ENCODE assay signal across 9 mouse cellular contexts in genomic region chr14:20179080-20179479, GRCm38 (mm10). TPM values are rescaled to one million over a fixed set of nuclear protein-coding genes. Genes with fewer than 3 reads are reported as not detected.
DNase-seq lines count a peak whose midpoint lies in the region; ATAC-seq and TF ChIP-seq lines count a peak whose summit lies in the region.
"Had no signal": no experiment of that assay in that cellular context is flagged by ENCODE, and none has a peak within 500 bp of the region (broad histone marks: within the 10 kb centered on the region; RNA-seq: fewer than 3 reads in every experiment).

No protein-coding gene starts in this region.

- WGBS in heart, embryonic 12.5 days = 58% methylated on average over 3 of the region's 3 CpGs
- WGBS in heart, embryonic 10.5 days = 40% methylated on average over 3 of the region's 3 CpGs
- WGBS in neural tube, embryonic 11.5 days = 39% methylated on average over 3 of the region's 3 CpGs
- WGBS in intestine, embryonic 16.5 days = 41% methylated on average over 3 of the region's 3 CpGs
- 61% methylated on average over 3 of the region's 3 CpGs for WGBS in stomach, postnatal 0 days

- H3K27me3 ChIP-seq in heart, embryonic 12.5 days (replicated peaks) = no peaks in the 10 kb centered on the region
- no peaks in the 10 kb centered on the region for H3K27me3 ChIP-seq in heart, embryonic 10.5 days (ENCODE audit: insufficient read depth, poor library complexity, severe bottlenecking)
- no peaks in the 10 kb centered on the region for H3K27me3 ChIP-seq in neural tube, embryonic 11.5 days (ENCODE audit: control insufficient read depth, insufficient read depth, low read length)
- H3K27me3 ChIP-seq in intestine, embryonic 16.5 days (replicated peaks; ENCODE audit: control insufficient read depth, insufficient read depth, low read length) = no peaks in the 10 kb centered on the region
- H3K27me3 ChIP-seq in stomach, postnatal 0 days (ENCODE audit: control insufficient read depth, insufficient read depth, low read length) = no peaks in the 10 kb centered on the region

- no peak overlapping the region for H3K27ac ChIP-seq in heart, embryonic 12.5 days (ENCODE audit: poor library complexity, severe bottlenecking)
- H3K27ac ChIP-seq in heart, embryonic 10.5 days = no peak overlapping the region
- no peak overlapping the region for H3K27ac ChIP-seq in neural tube, embryonic 11.5 days (ENCODE audit: low read depth, low read length)
- no peak overlapping the region for H3K27ac ChIP-seq in intestine, embryonic 16.5 days (ENCODE audit: low read length)
- no peak overlapping the region for H3K27ac ChIP-seq in stomach, postnatal 0 days (replicated peaks)

- TF ChIP-seq EP300 in stomach, postnatal 0 days (optimal IDR thresholded peaks at IDR 0.05) = no peak

- no peak overlapping the region for H3K9ac ChIP-seq in heart, embryonic 12.5 days
- H3K9ac ChIP-seq in neural tube, embryonic 11.5 days (ENCODE audit: low read length) = no peak overlapping the region
- 0 out of 2 replicates have a peak overlapping the region, but pooled peaks have one; percentile 30 for H3K9ac ChIP-seq in intestine, embryonic 16.5 days (ENCODE audit: low read depth, low read length)
- no peak overlapping the region for H3K9ac ChIP-seq in stomach, postnatal 0 days (ENCODE audit: low read length)

- DNase-seq in heart, embryonic 10.5 days (ENCODE audit: low spot score) = no peak
- DNase-seq in neural tube, embryonic 11.5 days (ENCODE audit: low spot score) = no peak
- DNase-seq in neural tube, embryonic 10.5 days (ENCODE audit: extremely low spot score, low spot score) = no peak
- DNase-seq in stomach, postnatal 0 days (ENCODE audit: low spot score) = no peak
- no peak for DNase-seq in thymus, postnatal 0 days (ENCODE audit: low spot score)
- DNase-seq in layer of hippocampus, postnatal 10 days (ENCODE audit: low spot score in 2 of 2) = no peak
- DNase-seq: right cerebral cortex, adult 18-20 months had no signal

- ATAC-seq in heart, embryonic 12.5 days (ENCODE audit: insufficient number of reproducible peaks, low FRiP score) = no peak
- ATAC-seq in neural tube, embryonic 11.5 days (ENCODE audit: insufficient read depth, low FRiP score, low TSS enrichment) = no peak
- ATAC-seq in intestine, embryonic 16.5 days = no peak
- ATAC-seq in stomach, postnatal 0 days (ENCODE audit: low FRiP score, low TSS enrichment) = no peak

- H3K4me3 ChIP-seq in heart, embryonic 12.5 days = no peak overlapping the region
- H3K4me3 ChIP-seq in heart, embryonic 10.5 days = no peak overlapping the region
- H3K4me3 ChIP-seq in neural tube, embryonic 11.5 days (ENCODE audit: low read depth, low read length) = peak overlapping the region; percentile 12; the same call in 1 of the 2 replicates
- H3K4me3 ChIP-seq in intestine, embryonic 16.5 days (ENCODE audit: low read length) = peak overlapping the region; percentile 17; the same call in 1 of the 2 replicates
- no peak overlapping the region for H3K4me3 ChIP-seq in stomach, postnatal 0 days (ENCODE audit: low read depth, low read length)

- TF ChIP-seq CTCF in stomach, postnatal 0 days (IDR thresholded peaks at IDR 0.05; ENCODE audit: low read depth) = no peak

- H3K4me1 ChIP-seq in heart, embryonic 12.5 days (replicated peaks) = peaks cover 32% of the 10 kb centered on the region
- H3K4me1 ChIP-seq in heart, embryonic 10.5 days = peaks cover 40% of the 10 kb centered on the region
- H3K4me1 ChIP-seq in neural tube, embryonic 11.5 days (ENCODE audit: control insufficient read depth, insufficient read depth, low read length) = peaks cover 41% of the 10 kb centered on the region
- H3K4me1 ChIP-seq in intestine, embryonic 16.5 days (ENCODE audit: control insufficient read depth, insufficient read depth, low read length) = peaks cover 29% of the 10 kb centered on the region
- 0 out of 2 replicates have a peak, but pooled peaks cover 4% of the 10 kb centered on the region for H3K4me1 ChIP-seq in stomach, postnatal 0 days (replicated peaks; ENCODE audit: control insufficient read depth, insufficient read depth)

- peak overlapping the region; percentile 97 for H3K4me2 ChIP-seq in heart, embryonic 12.5 days
- peak overlapping the region; percentile 93 for H3K4me2 ChIP-seq in neural tube, embryonic 11.5 days (ENCODE audit: low read depth)
- H3K4me2 ChIP-seq in intestine, embryonic 16.5 days (ENCODE audit: low read depth, low read length) = peak overlapping the region; percentile 90
- H3K4me2 ChIP-seq in stomach, postnatal 0 days (replicated peaks; ENCODE audit: low read depth) = peak overlapping the region; percentile 35

- no peaks in the 10 kb centered on the region for H3K36me3 ChIP-seq in heart, embryonic 12.5 days
- H3K36me3 ChIP-seq in heart, embryonic 10.5 days = no peaks in the 10 kb centered on the region
- no peaks in the 10 kb centered on the region for H3K36me3 ChIP-seq in neural tube, embryonic 11.5 days (ENCODE audit: control insufficient read depth, insufficient read depth, low read length)
- no peaks in the 10 kb centered on the region for H3K36me3 ChIP-seq in intestine, embryonic 16.5 days (ENCODE audit: control insufficient read depth, insufficient read depth, low read length)
- no peaks in the 10 kb centered on the region for H3K36me3 ChIP-seq in stomach, postnatal 0 days (ENCODE audit: control insufficient read depth, insufficient read depth, low read length)

- no peaks in the 10 kb centered on the region for H3K9me3 ChIP-seq in heart, embryonic 12.5 days (replicated peaks)
- no peaks in the 10 kb centered on the region for H3K9me3 ChIP-seq in heart, embryonic 10.5 days
- no peaks in the 10 kb centered on the region for H3K9me3 ChIP-seq in neural tube, embryonic 11.5 days (ENCODE audit: control insufficient read depth, low read length)
- H3K9me3 ChIP-seq in intestine, embryonic 16.5 days (ENCODE audit: control insufficient read depth, low read length) = no peaks in the 10 kb centered on the region
- no peaks in the 10 kb centered on the region for H3K9me3 ChIP-seq in stomach, postnatal 0 days (ENCODE audit: control insufficient read depth, low read length)

RNA-seq across cellular contexts. Expression of gene Kcnk5, which starts 2.5 kb away (rescaled TPM):
- polyA plus RNA-seq in heart, embryonic 12.5 days (2016; fragmentation: Nextera tagmentation; extraction: Ambion mirVana) = 3.5 and 3.6 TPM in 2 replicates
- 4.4 and 7.1 TPM in 2 replicates for polyA plus RNA-seq in heart, embryonic 10.5 days (2016; fragmentation: Nextera tagmentation; extraction: Ambion mirVana)
- polyA plus RNA-seq in neural tube, embryonic 11.5 days (2014; fragmentation: Nextera tagmentation; extraction: Ambion mirVana) = 8.8 and 9.1 TPM in 2 replicates
- polyA plus RNA-seq in intestine, embryonic 16.5 days (2015; fragmentation: Nextera tagmentation; extraction: Ambion mirVana) = 10.7 and 10.9 TPM in 2 replicates
- 7.7 and 8.3 TPM in 2 replicates for polyA plus RNA-seq in stomach, postnatal 0 days (2015; fragmentation: Nextera tagmentation; extraction: Ambion mirVana)
- polyA plus RNA-seq in thymus, postnatal 0 days (2015; fragmentation: Nextera tagmentation; extraction: Ambion mirVana) = 7.1 and 8.2 TPM in 2 replicates
- under 1 TPM; 0.21 to 0.33 TPM for total RNA-seq in layer of hippocampus, postnatal 10 days (2021)

RNA-seq across cellular contexts. Expression of gene Saysd1, which starts 40.7 kb away (rescaled TPM):
- polyA plus RNA-seq in heart, embryonic 12.5 days (2016; fragmentation: Nextera tagmentation; extraction: Ambion mirVana) = 7.3 and 7.9 TPM in 2 replicates
- polyA plus RNA-seq in heart, embryonic 10.5 days (2016; fragmentation: Nextera tagmentation; extraction: Ambion mirVana) = 7.8 and 10.5 TPM in 2 replicates
- polyA plus RNA-seq in neural tube, embryonic 11.5 days (2014; fragmentation: Nextera tagmentation; extraction: Ambion mirVana) = 9.7 and 12.7 TPM in 2 replicates
- polyA plus RNA-seq in intestine, embryonic 16.5 days (2015; fragmentation: Nextera tagmentation; extraction: Ambion mirVana) = 20.2 and 21.5 TPM in 2 replicates
- 14.2 and 15.4 TPM in 2 replicates for polyA plus RNA-seq in stomach, postnatal 0 days (2015; fragmentation: Nextera tagmentation; extraction: Ambion mirVana)
- polyA plus RNA-seq in thymus, postnatal 0 days (2015; fragmentation: Nextera tagmentation; extraction: Ambion mirVana) = 14.4 and 16.0 TPM in 2 replicates
- total RNA-seq in layer of hippocampus, postnatal 10 days (2021) = 1 to 10 TPM; 4.8 to 5.0 TPM

Comparison
In these comparisons a context has a peak if more than half of its experiments do, and no peak if none do; other contexts are left out.
1. H3K4me2 ChIP-seq: peak in every context shown above with its lines; median percentile 97 in heart, embryonic 12.5 days; 93 in neural tube, embryonic 11.5 days; 90 in intestine, embryonic 16.5 days; 35 in stomach, postnatal 0 days.
2. H3K4me3 ChIP-seq: peak in neural tube, embryonic 11.5 days (single experiment) and intestine, embryonic 16.5 days (single experiment); none in heart, embryonic 12.5 days (single experiment), heart, embryonic 10.5 days (single experiment) and stomach, postnatal 0 days (single experiment).